Mouse (Mus musculus) gonadal fat pad, adult 2 months (tissue): ENCODE measurements at regions not wholly inside any gene's neighbourhood (a gene's known extent, or its start where the extent isn't known, plus 50 kb on each side); places are given as distances from the start of the nearest gene placed in this dataset.

Source experiments
- DNase-seq: peaks from one replicate; pipeline ENCODE4 v3.0.0-alpha.2; 2012; ENCODE audit warnings: low read depth

GRCm38 (mm10) chr11:18015239-18015638 lies 61.6 kb upstream of the Etaa1 start:
- DNase-seq, result no peak

- no peak for DNase-seq
Observed at GRCm38 (mm10) chr11:18014610-18015009, 60.9 kb upstream of the Etaa1 start.

- no peak for DNase-seq
Observed at GRCm38 (mm10) chr11:18012085-18012484, 58.4 kb upstream of the Etaa1 start.

- DNase-seq, result no peak
Observed at GRCm38 (mm10) chr11:18011101-18011733, 57.5 kb upstream of the Etaa1 start.

- peak; percentile 76 for DNase-seq
Observed at GRCm38 (mm10) chr11:18008140-18008539, 54.5 kb upstream of the Etaa1 start.
